Mouse (Mus musculus): ENCODE measurements around the gene Ap1g2. TPM values are rescaled to one million over a fixed set of nuclear protein-coding genes. Genes with fewer than 3 reads are reported as not detected.

Gene Ap1g2
- polyA plus RNA-seq, 1 experiment from 2014 or later: 71.9 TPM

DNA sequence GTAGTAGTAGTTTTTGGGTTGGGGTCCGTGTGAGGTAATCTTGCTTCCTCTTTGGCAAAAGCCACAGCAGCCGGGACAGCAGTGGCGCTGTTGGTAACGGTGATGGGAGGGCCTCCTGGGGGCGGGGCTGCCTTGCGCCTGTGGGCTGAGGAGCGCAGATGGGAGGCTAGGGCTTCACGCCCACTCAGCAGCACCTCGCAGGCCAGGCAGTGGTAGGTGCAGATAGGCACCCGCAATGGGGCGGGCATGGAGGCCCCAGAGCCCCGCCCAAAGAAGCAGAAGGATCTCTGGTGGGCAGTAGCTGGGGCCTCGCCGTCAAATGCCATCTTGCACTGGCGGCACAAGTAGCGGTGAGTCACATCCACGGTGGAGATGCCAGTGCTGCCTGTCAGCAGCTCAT, 43.8 kb downstream of the Ap1g2 start:
- Histone ChIP-seq H3K27me3 (replicated peaks) (0 out of 2 replicates have a peak, but pooled peaks cover 3% of the 10 kb centered on the region), H3K4me3 (replicated peaks) (0 out of 2 replicates have a peak overlapping the region, but pooled peaks have one; percentile 3), H3K9me3 (no peaks in the 10 kb centered on the region), H3K4me2 (replicated peaks) (peak overlapping the region; percentile 30), H3K36me3 (no peaks in the 10 kb centered on the region), H3K4me1 (replicated peaks) (peaks cover 6% of the 10 kb centered on the region), H3K9ac (no peak overlapping the region), H3K27ac (no peak overlapping the region)
- peak; percentile 83 for ATAC-seq
- 25% methylated on average over 17 of the region's 17 CpGs for WGBS

DNA sequence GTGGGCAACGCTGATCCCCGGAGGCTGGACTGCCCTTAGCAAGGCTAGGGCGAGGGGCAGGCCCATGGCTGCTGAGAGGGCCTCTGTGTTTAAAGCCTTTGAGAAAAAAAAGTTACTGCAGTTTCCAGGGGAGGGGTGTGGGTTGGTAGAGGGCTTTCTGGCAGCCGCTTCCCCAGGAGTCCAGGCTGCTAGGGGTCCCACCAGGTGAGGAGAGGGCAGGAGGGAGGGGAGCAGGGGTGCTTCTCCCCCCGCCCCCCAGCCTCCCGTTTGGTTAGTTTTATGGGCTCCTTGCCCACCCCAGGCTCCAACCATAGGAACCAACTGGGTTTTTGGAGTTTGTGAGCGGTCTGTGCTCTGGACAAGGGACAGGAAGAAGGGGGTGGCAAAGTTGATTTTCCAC, 44.5 kb downstream of the Ap1g2 start:
- no peak overlapping the region for H3K4me3 ChIP-seq (replicated peaks)
- H3K36me3 ChIP-seq: no peaks in the 10 kb centered on the region
- H3K4me2 ChIP-seq (replicated peaks): no peak overlapping the region
- ATAC-seq: no peak
- H3K9me3 ChIP-seq: no peaks in the 10 kb centered on the region
- no peak overlapping the region for H3K27ac ChIP-seq
- WGBS: 43% methylated on average over 7 of the region's 7 CpGs
- 0 out of 2 replicates have a peak, but pooled peaks cover 3% of the 10 kb centered on the region for H3K27me3 ChIP-seq (replicated peaks)
- no peak overlapping the region for H3K9ac ChIP-seq
- peaks cover 6% of the 10 kb centered on the region for H3K4me1 ChIP-seq (replicated peaks)

- Histone ChIP-seq H3K4me3 (replicated peaks) (no peak overlapping the region), H3K4me1 (replicated peaks) (peaks cover 6% of the 10 kb centered on the region), H3K9me3 (no peaks in the 10 kb centered on the region), H3K27me3 (replicated peaks) (0 out of 2 replicates have a peak, but pooled peaks cover 3% of the 10 kb centered on the region), H3K27ac (no peak overlapping the region), H3K36me3 (no peaks in the 10 kb centered on the region), H3K9ac (no peak overlapping the region), H3K4me2 (replicated peaks) (no peak overlapping the region)
- no peak for ATAC-seq
- 71% methylated on average over 5 of the region's 5 CpGs for WGBS
Measured at GRCm38 (mm10) chr14:55059931-55060330, 46.5 kb downstream of the Ap1g2 start.

- no peak overlapping the region for H3K9ac ChIP-seq
- H3K4me3 ChIP-seq (replicated peaks): no peak overlapping the region
- H3K9me3 ChIP-seq: no peaks in the 10 kb centered on the region
- no peak overlapping the region for H3K4me2 ChIP-seq (replicated peaks)
- no peak for ATAC-seq
- H3K27ac ChIP-seq: no peak overlapping the region
- 0 out of 2 replicates have a peak, but pooled peaks cover 3% of the 10 kb centered on the region for H3K27me3 ChIP-seq (replicated peaks)
- 67% methylated on average over 1 of the region's 1 CpGs for WGBS
- peaks cover 6% of the 10 kb centered on the region for H3K4me1 ChIP-seq (replicated peaks)
- H3K36me3 ChIP-seq: no peaks in the 10 kb centered on the region
Measured at GRCm38 (mm10) chr14:55059009-55059408, 47.4 kb downstream of the Ap1g2 start.

GRCm38 (mm10) chr14:55055167-55055834, 51.1 kb downstream of the Ap1g2 start:
- Histone ChIP-seq H3K4me3 (replicated peaks) (no peak overlapping the region), H3K4me1 (replicated peaks) (no peaks in the 10 kb centered on the region), H3K27me3 (replicated peaks) (no peaks in the 10 kb centered on the region), H3K36me3 (no peaks in the 10 kb centered on the region), H3K4me2 (replicated peaks) (no peak overlapping the region), H3K9me3 (no peaks in the 10 kb centered on the region), H3K9ac (no peak overlapping the region), H3K27ac (no peak overlapping the region)
- WGBS: 76% methylated on average over 11 of the region's 11 CpGs
- no peak for ATAC-seq

DNA sequence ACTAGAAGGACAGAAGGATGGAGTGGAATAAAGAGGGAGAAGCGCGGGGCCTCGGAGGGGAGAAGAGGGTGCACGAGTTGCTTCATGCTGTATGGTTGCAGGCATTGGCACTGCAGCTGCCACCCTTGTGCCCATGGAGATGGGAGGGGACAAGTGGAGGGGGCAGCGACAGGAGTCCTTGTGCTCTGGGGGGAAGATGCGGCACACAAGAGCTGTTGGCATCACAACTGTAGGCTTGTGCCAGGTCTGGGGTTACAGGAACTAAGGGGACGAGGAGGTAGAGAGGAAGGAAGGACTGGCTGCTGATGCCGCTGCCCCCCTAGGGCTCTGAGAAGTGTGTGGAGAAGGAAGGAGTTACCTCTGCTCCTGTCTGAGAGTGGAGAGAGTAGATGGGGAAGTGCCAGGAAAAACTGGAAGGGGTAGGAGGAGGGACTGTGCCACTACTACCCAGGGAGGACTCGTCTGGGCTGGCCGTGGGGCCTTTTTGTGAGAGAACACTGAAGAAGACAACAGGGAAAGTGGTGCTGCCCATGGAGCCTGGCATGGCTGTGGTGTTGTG, 52.1 kb downstream of the Ap1g2 start:
- Histone ChIP-seq H3K36me3 (no peaks in the 10 kb centered on the region), H3K4me3 (replicated peaks) (no peak overlapping the region), H3K9me3 (no peaks in the 10 kb centered on the region), H3K4me1 (replicated peaks) (no peaks in the 10 kb centered on the region), H3K27me3 (replicated peaks) (no peaks in the 10 kb centered on the region), H3K9ac (no peak overlapping the region), H3K4me2 (replicated peaks) (no peak overlapping the region), H3K27ac (no peak overlapping the region)
- no peak for ATAC-seq
- 82% methylated on average over 10 of the region's 10 CpGs for WGBS

DNA sequence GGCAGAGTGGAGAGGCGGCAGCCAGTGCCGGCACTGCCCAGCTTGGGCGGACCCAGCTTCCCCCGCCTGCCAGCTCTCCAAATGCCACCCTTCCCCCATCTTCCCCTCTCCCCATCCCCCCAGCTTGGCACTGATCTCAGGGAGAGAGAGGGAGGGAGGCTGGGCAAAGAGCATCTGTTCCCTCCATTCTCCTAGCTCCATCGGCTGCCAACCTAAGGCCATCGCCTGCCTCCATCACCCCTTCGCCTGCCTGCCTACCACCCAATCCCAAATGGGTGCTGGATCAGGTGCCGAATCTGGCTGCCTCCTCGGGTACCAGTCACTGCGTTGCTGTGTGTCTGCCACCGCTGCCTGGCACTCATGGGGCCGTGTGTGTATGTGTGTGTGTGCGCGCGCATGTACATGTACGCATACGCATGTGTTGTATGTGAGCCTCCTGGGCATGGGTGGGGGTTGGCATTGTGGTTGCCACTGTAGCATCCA, 52.6 kb downstream of the Ap1g2 start:
- no peaks in the 10 kb centered on the region for H3K4me1 ChIP-seq (replicated peaks)
- whole genome bisulfite sequencing: 82% methylated on average over 17 of the region's 17 CpGs
- no peak overlapping the region for H3K27ac ChIP-seq
- H3K4me3 ChIP-seq (replicated peaks): no peak overlapping the region
- H3K9me3 ChIP-seq: no peaks in the 10 kb centered on the region
- H3K27me3 ChIP-seq (replicated peaks): no peaks in the 10 kb centered on the region
- H3K9ac ChIP-seq: no peak overlapping the region
- ATAC-seq: no peak
- H3K4me2 ChIP-seq (replicated peaks): no peak overlapping the region
- no peaks in the 10 kb centered on the region for H3K36me3 ChIP-seq

DNA sequence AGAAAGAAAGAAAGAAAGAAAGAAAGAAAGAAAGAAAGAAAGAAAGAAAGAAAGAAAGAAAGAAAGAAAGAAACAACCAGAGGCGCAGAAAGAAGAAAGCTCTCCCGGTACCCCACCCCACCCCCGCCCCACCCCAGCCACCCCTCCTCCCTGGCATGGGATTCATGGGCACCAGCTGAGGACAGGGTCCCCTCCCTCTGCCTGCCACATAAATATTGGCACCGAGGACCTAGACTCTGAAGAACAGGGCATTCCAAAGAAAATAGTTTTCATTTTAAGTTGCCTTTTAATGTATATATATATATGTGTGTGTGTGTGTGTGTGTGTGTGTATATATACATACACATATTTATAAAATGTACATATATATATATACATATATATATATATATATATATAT, 53.3 kb downstream of the Ap1g2 start:
- Histone ChIP-seq H3K4me1 (replicated peaks) (no peaks in the 10 kb centered on the region), H3K27me3 (replicated peaks) (no peaks in the 10 kb centered on the region), H3K36me3 (no peaks in the 10 kb centered on the region), H3K27ac (no peak overlapping the region), H3K4me2 (replicated peaks) (no peak overlapping the region), H3K4me3 (replicated peaks) (no peak overlapping the region), H3K9ac (no peak overlapping the region), H3K9me3 (no peaks in the 10 kb centered on the region)
- ATAC-seq: no peak
- WGBS: 74% methylated on average over 4 of the region's 4 CpGs

DNA sequence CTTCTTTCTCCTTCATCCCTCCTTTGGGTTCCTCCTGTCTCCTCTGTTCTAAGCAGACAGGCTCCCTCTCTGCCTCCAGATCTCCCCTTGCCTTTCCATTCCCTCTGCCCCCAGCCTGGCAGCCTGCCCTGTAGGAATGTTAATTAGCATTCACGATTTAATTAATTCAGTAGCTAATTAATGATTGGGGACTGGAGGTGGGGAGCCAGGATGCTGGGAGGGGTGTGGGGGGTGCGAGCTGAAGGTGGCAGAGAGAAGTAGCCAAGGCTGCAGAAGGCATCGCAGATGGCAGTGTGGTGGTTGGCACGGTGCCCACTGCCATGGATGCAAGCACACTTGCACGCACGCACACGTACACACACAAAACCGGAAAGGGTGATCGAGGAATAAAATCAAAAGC, 53.9 kb downstream of the Ap1g2 start:
- Histone ChIP-seq H3K36me3 (no peaks in the 10 kb centered on the region), H3K4me3 (replicated peaks) (no peak overlapping the region), H3K9me3 (no peaks in the 10 kb centered on the region), H3K4me1 (replicated peaks) (no peaks in the 10 kb centered on the region), H3K27ac (no peak overlapping the region), H3K27me3 (replicated peaks) (no peaks in the 10 kb centered on the region), H3K4me2 (replicated peaks) (no peak overlapping the region), H3K9ac (no peak overlapping the region)
- WGBS: 81% methylated on average over 9 of the region's 9 CpGs
- ATAC-seq: no peak

Other genes starting within 250 kb of the Ap1g2 start
- gene Homez, start 235.6 kb downstream of the Ap1g2 start, polyA plus RNA-seq (2015; fragmentation: Nextera tagmentation; extraction: Ambion mirVana): 6.2 and 6.9 TPM in 2 replicates
- 2.3 TPM in 2 replicates for gene Ppp1r3e, start 229.0 kb downstream of the Ap1g2 start, polyA plus RNA-seq (2015; fragmentation: Nextera tagmentation; extraction: Ambion mirVana)
- 3.6 and 4.7 TPM in 2 replicates for gene Bcl2l2, start 223.2 kb downstream of the Ap1g2 start, polyA plus RNA-seq (2015; fragmentation: Nextera tagmentation; extraction: Ambion mirVana)
- gene Gm20521, start 223.2 kb downstream of the Ap1g2 start, polyA plus RNA-seq (2015; fragmentation: Nextera tagmentation; extraction: Ambion mirVana): 0.34 and 0.35 TPM in 2 replicates
- 108 and 119 TPM in 2 replicates for gene Pabpn1, start 214.1 kb downstream of the Ap1g2 start, polyA plus RNA-seq (2015; fragmentation: Nextera tagmentation; extraction: Ambion mirVana)
- 30.2 and 33.2 TPM in 2 replicates for gene Slc22a17, start 193.5 kb downstream of the Ap1g2 start, polyA plus RNA-seq (2015; fragmentation: Nextera tagmentation; extraction: Ambion mirVana)
- 20.0 and 20.7 TPM in 2 replicates for gene Efs, start 180.5 kb downstream of the Ap1g2 start, polyA plus RNA-seq (2015; fragmentation: Nextera tagmentation; extraction: Ambion mirVana)
- not detected in 2 replicates for gene Il25, start 173.9 kb downstream of the Ap1g2 start, polyA plus RNA-seq (2015; fragmentation: Nextera tagmentation; extraction: Ambion mirVana)
- 2.2 and 2.3 TPM in 2 replicates for gene Cmtm5, start 170.3 kb downstream of the Ap1g2 start, polyA plus RNA-seq (2015; fragmentation: Nextera tagmentation; extraction: Ambion mirVana)
- 0.27 and 0.44 TPM in 2 replicates for gene Myh6, start 139.7 kb downstream of the Ap1g2 start, polyA plus RNA-seq (2015; fragmentation: Nextera tagmentation; extraction: Ambion mirVana)
- not detected in 2 replicates for gene Gm17428, start 129.7 kb downstream of the Ap1g2 start, polyA plus RNA-seq (2015; fragmentation: Nextera tagmentation; extraction: Ambion mirVana)
- gene Myh7, start 112.0 kb downstream of the Ap1g2 start, polyA plus RNA-seq (2015; fragmentation: Nextera tagmentation; extraction: Ambion mirVana): 0.83 and 1.6 TPM in 2 replicates
- 83.1 and 84.9 TPM in 2 replicates for gene Ngdn, start 91.1 kb downstream of the Ap1g2 start, polyA plus RNA-seq (2015; fragmentation: Nextera tagmentation; extraction: Ambion mirVana)
- gene Zfhx2, start 14.3 kb downstream of the Ap1g2 start, polyA plus RNA-seq (2015; fragmentation: Nextera tagmentation; extraction: Ambion mirVana): 3.8 and 4.4 TPM in 2 replicates
- gene Thtpa, start 11.8 kb downstream of the Ap1g2 start, polyA plus RNA-seq (2015; fragmentation: Nextera tagmentation; extraction: Ambion mirVana): 19.0 and 19.4 TPM in 2 replicates
- 1.6 and 1.7 TPM in 2 replicates for gene Jph4, start 10.3 kb upstream of the Ap1g2 start, polyA plus RNA-seq (2015; fragmentation: Nextera tagmentation; extraction: Ambion mirVana)
- gene Dhrs2, start 115.4 kb upstream of the Ap1g2 start, polyA plus RNA-seq (2015; fragmentation: Nextera tagmentation; extraction: Ambion mirVana): 0.15 and 0.21 TPM in 2 replicates

Data from intestine, embryonic 15.5 days (tissue).